In the genomic region with DNA sequence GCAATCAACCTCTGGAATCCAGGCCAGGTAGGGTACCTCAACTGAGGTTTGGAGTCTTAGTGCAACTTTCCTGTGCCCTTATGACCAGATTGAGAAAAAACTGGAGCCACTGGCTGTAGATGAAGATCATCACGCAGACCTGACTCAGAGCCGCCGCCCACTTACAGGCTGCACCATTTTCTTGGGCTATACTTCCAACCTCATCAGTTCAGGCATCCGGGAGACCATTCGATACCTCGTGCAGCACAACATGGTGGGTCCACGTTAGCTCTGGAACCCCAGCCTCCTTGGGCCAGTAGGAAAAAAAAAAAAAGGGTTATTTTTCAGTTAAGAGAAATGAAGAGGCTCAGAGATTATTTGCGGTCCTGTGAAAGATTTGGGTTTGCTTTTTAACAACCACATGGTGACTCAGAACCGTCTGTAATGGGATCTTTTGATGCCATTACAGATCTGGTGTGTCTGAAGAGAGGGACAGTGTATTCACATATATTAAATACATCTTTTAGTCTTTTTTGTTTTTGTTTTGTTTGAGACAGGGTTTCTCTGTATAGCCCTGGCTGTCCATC, we compare ENCODE assay signal across 9 mouse cellular contexts. TPM values are rescaled to one million over a fixed set of nuclear protein-coding genes. Genes with fewer than 3 reads are reported as not detected.
DNase-seq lines count a peak whose midpoint lies in the region; ATAC-seq and TF ChIP-seq lines count a peak whose summit lies in the region.
"Had no signal": no experiment of that assay in that cellular context is flagged by ENCODE, and none has a peak within 500 bp of the region (broad histone marks: within the 10 kb centered on the region; RNA-seq: fewer than 3 reads in every experiment).

No protein-coding gene starts in this region.

- WGBS in heart, embryonic 15.5 days: 32% methylated on average over 9 of the region's 9 CpGs
- 40% methylated on average over 9 of the region's 9 CpGs for whole genome bisulfite sequencing in forebrain, embryonic 13.5 days
- 32% methylated on average over 9 of the region's 9 CpGs for WGBS in liver, embryonic 16.5 days (ENCODE audit: insufficient replicate concordance)

- no peaks in the 10 kb centered on the region for H3K9me3 ChIP-seq in heart, embryonic 15.5 days (replicated peaks)
- no peaks in the 10 kb centered on the region for H3K9me3 ChIP-seq in E14TG2a.4 (ENCODE audit: low read length)
- no peaks in the 10 kb centered on the region for H3K9me3 ChIP-seq in forebrain, embryonic 13.5 days (replicated peaks)
- H3K9me3 ChIP-seq in liver, embryonic 16.5 days (replicated peaks; ENCODE audit: control insufficient read depth, low read length): no peaks in the 10 kb centered on the region

- H3K27ac ChIP-seq in heart, embryonic 15.5 days: peak overlapping the region; percentile 94
- H3K27ac ChIP-seq in forebrain, embryonic 13.5 days: peak overlapping the region; percentile 94
- H3K27ac ChIP-seq in liver, embryonic 16.5 days (ENCODE audit: low read length): peak overlapping the region; percentile 92

- no peak for ATAC-seq in heart, embryonic 15.5 days (replicated peaks; ENCODE audit: insufficient number of reproducible peaks, insufficient read depth, low FRiP score, low read depth)
- peak; percentile 9 for ATAC-seq in forebrain, embryonic 13.5 days
- ATAC-seq in liver, embryonic 16.5 days (ENCODE audit: low read depth): no peak

- H3K4me3 ChIP-seq in heart, embryonic 15.5 days: peak overlapping the region; percentile 83
- peak overlapping the region; percentile 94 for H3K4me3 ChIP-seq in E14TG2a.4 (replicated peaks; ENCODE audit: low read length)
- H3K4me3 ChIP-seq in forebrain, embryonic 13.5 days: peak overlapping the region; percentile 92
- peak overlapping the region; percentile 96 for H3K4me3 ChIP-seq in liver, embryonic 16.5 days (ENCODE audit: low read depth, low read length)

- H3K27me3 ChIP-seq in heart, embryonic 15.5 days: no peaks in the 10 kb centered on the region
- H3K27me3 ChIP-seq in E14TG2a.4 (ENCODE audit: insufficient read depth, low read length): no peaks in the 10 kb centered on the region
- no peaks in the 10 kb centered on the region for H3K27me3 ChIP-seq in forebrain, embryonic 13.5 days
- H3K27me3 ChIP-seq in liver, embryonic 16.5 days (ENCODE audit: control insufficient read depth, insufficient read depth, low read depth, low read length): no peaks in the 10 kb centered on the region

- peak overlapping the region; percentile 81 for H3K9ac ChIP-seq in heart, embryonic 15.5 days
- peak overlapping the region; percentile 87 for H3K9ac ChIP-seq in forebrain, embryonic 13.5 days
- peak overlapping the region; percentile 90 for H3K9ac ChIP-seq in liver, embryonic 16.5 days (ENCODE audit: low read depth, low read length)

- H3K4me1 ChIP-seq in heart, embryonic 15.5 days (replicated peaks): peaks cover 13% of the 10 kb centered on the region
- peaks cover 50% of the 10 kb centered on the region for H3K4me1 ChIP-seq in E14TG2a.4 (replicated peaks; ENCODE audit: low read depth, low read length)
- peaks cover 19% of the 10 kb centered on the region for H3K4me1 ChIP-seq in forebrain, embryonic 13.5 days
- H3K4me1 ChIP-seq in liver, embryonic 16.5 days (ENCODE audit: control insufficient read depth, low read depth, low read length): peaks cover 44% of the 10 kb centered on the region

- DNase-seq in heart, adult 11 months: no peak
- DNase-seq in adrenal gland, adult 2 months: no peak
- DNase-seq in layer of hippocampus, adult 18-20 months (ENCODE audit: low spot score in 2 of 2): no peak
- DNase-seq in cerebellum, postnatal 14 days: no peak

- peaks cover 31% of the 10 kb centered on the region for H3K36me3 ChIP-seq in heart, embryonic 15.5 days
- peaks cover 65% of the 10 kb centered on the region for H3K36me3 ChIP-seq in E14TG2a.4 (ENCODE audit: insufficient read depth, low read length)
- peaks cover 47% of the 10 kb centered on the region for H3K36me3 ChIP-seq in forebrain, embryonic 13.5 days (ENCODE audit: poor library complexity, severe bottlenecking)
- H3K36me3 ChIP-seq in liver, embryonic 16.5 days (ENCODE audit: control insufficient read depth, insufficient read depth): peaks cover 18% of the 10 kb centered on the region

- no peak for TF ChIP-seq CTCF in E14TG2a.4 (conservative IDR thresholded peaks at IDR 0.05; ENCODE audit: low read length)

- H3K4me2 ChIP-seq in heart, embryonic 15.5 days: peak overlapping the region; percentile 82
- peak overlapping the region; percentile 73 for H3K4me2 ChIP-seq in forebrain, embryonic 13.5 days
- peak overlapping the region; percentile 89 for H3K4me2 ChIP-seq in liver, embryonic 16.5 days (ENCODE audit: low read depth, low read length)

RNA-seq across cellular contexts. Expression of gene Dhps, which starts 0.9 kb away (rescaled TPM):
- 46.1 and 52.8 TPM in 2 replicates for polyA plus RNA-seq in heart, embryonic 15.5 days (2015; fragmentation: Nextera tagmentation; extraction: Ambion mirVana)
- 79.5 TPM in 2 replicates for polyA plus RNA-seq in forebrain, embryonic 13.5 days (2015; fragmentation: Nextera tagmentation; extraction: Ambion mirVana)
- 23.5 and 25.7 TPM in 2 replicates for polyA plus RNA-seq in liver, embryonic 16.5 days (2015; fragmentation: Nextera tagmentation; extraction: Ambion mirVana)
- total RNA-seq in adrenal gland, adult 2 months (2021): 10 to 100 TPM; 26.0 to 28.3 TPM
- 68.6 and 69.6 TPM in 2 replicates for polyA plus RNA-seq in adrenal gland, adult 2 months (2012; rRNA removed)
- 10 to 100 TPM; 53.2 to 56.1 TPM for total RNA-seq in layer of hippocampus, adult 18-20 months (2021)

RNA-seq across cellular contexts. Expression of gene Gm5741, which starts 4.7 kb away (rescaled TPM):
- not detected in 2 replicates for polyA plus RNA-seq in heart, embryonic 15.5 days (2015; fragmentation: Nextera tagmentation; extraction: Ambion mirVana)
- polyA plus RNA-seq in forebrain, embryonic 13.5 days (2015; fragmentation: Nextera tagmentation; extraction: Ambion mirVana): 0.88 and 0.93 TPM in 2 replicates
- not detected in 2 replicates for polyA plus RNA-seq in liver, embryonic 16.5 days (2015; fragmentation: Nextera tagmentation; extraction: Ambion mirVana)
- total RNA-seq in adrenal gland, adult 2 months (2021): not detected
- polyA plus RNA-seq in adrenal gland, adult 2 months (2012; rRNA removed): not detected in 2 replicates
- total RNA-seq in layer of hippocampus, adult 18-20 months (2021): not detected
- total RNA-seq: layer of hippocampus, postnatal 25 days had no signal

RNA-seq across cellular contexts. Expression of gene Wdr83os, which starts 8.1 kb away (rescaled TPM):
- polyA plus RNA-seq in heart, embryonic 15.5 days (2015; fragmentation: Nextera tagmentation; extraction: Ambion mirVana): 106 and 110 TPM in 2 replicates
- polyA plus RNA-seq in forebrain, embryonic 13.5 days (2015; fragmentation: Nextera tagmentation; extraction: Ambion mirVana): 136 and 137 TPM in 2 replicates
- polyA plus RNA-seq in liver, embryonic 16.5 days (2015; fragmentation: Nextera tagmentation; extraction: Ambion mirVana): 56.0 and 58.2 TPM in 2 replicates
- total RNA-seq in adrenal gland, adult 2 months (2021): 10 to 100 TPM; 77.5 to 90.1 TPM
- 104 and 142 TPM in 2 replicates for polyA plus RNA-seq in adrenal gland, adult 2 months (2012; rRNA removed)
- 10 to 100 TPM; 60.9 to 65.6 TPM for total RNA-seq in layer of hippocampus, adult 18-20 months (2021)

RNA-seq across cellular contexts. Expression of gene Wdr83, which starts 8.7 kb away (rescaled TPM):
- polyA plus RNA-seq in heart, embryonic 15.5 days (2015; fragmentation: Nextera tagmentation; extraction: Ambion mirVana): 33.1 and 40.8 TPM in 2 replicates
- polyA plus RNA-seq in forebrain, embryonic 13.5 days (2015; fragmentation: Nextera tagmentation; extraction: Ambion mirVana): 52.9 and 57.8 TPM in 2 replicates
- polyA plus RNA-seq in liver, embryonic 16.5 days (2015; fragmentation: Nextera tagmentation; extraction: Ambion mirVana): 22.0 and 23.6 TPM in 2 replicates
- 10 to 100 TPM; 17.4 to 24.9 TPM for total RNA-seq in adrenal gland, adult 2 months (2021)
- 15.3 and 17.4 TPM in 2 replicates for polyA plus RNA-seq in adrenal gland, adult 2 months (2012; rRNA removed)
- 10 to 100 TPM; 28.1 to 32.3 TPM for total RNA-seq in layer of hippocampus, adult 18-20 months (2021)

RNA-seq across cellular contexts. Expression of gene Man2b1, which starts 10.6 kb away (rescaled TPM):
- polyA plus RNA-seq in heart, embryonic 15.5 days (2015; fragmentation: Nextera tagmentation; extraction: Ambion mirVana): 30.6 and 41.2 TPM in 2 replicates
- polyA plus RNA-seq in forebrain, embryonic 13.5 days (2015; fragmentation: Nextera tagmentation; extraction: Ambion mirVana): 14.6 and 14.7 TPM in 2 replicates
- 38.7 and 44.4 TPM in 2 replicates for polyA plus RNA-seq in liver, embryonic 16.5 days (2015; fragmentation: Nextera tagmentation; extraction: Ambion mirVana)
- total RNA-seq in adrenal gland, adult 2 months (2021): 10 to 100 TPM; 34.0 to 52.7 TPM
- 36.1 and 46.0 TPM in 2 replicates for polyA plus RNA-seq in adrenal gland, adult 2 months (2012; rRNA removed)
- total RNA-seq in layer of hippocampus, adult 18-20 months (2021): 10 to 100 TPM; 33.8 to 34.5 TPM
